Mouse (Mus musculus): Measurements from ENCODE around the gene 1700007K13Rik. TPM values are rescaled to one million over a fixed set of nuclear protein-coding genes. Genes with fewer than 3 reads are reported as not detected.

Gene 1700007K13Rik
- total RNA-seq, 4 experiments from 2014 or later: 3.5 to 7.4 (median 4.8) TPM

GRCm38 (mm10) chr2:28416511-28416910 lies 49.6 kb downstream of the 1700007K13Rik start:
- DNase-seq (ENCODE audit: low spot score in 2 of 2): no peak

GRCm38 (mm10) chr2:28415387-28416024 lies 50.6 kb downstream of the 1700007K13Rik start:
- peak; percentile 63 to 70 for DNase-seq (ENCODE audit: low spot score in 2 of 2)

- no peak for DNase-seq (ENCODE audit: low spot score in 2 of 2)
These were observed 51.4 kb downstream of the 1700007K13Rik start for GRCm38 (mm10) chr2:28414757-28415137.

- DNase-seq (ENCODE audit: low spot score in 2 of 2): no peak
These were observed 51.9 kb downstream of the 1700007K13Rik start for GRCm38 (mm10) chr2:28414116-28414756.

- peak; percentile 92 to 96 for DNase-seq (ENCODE audit: low spot score in 2 of 2)
These were observed 53.2 kb downstream of the 1700007K13Rik start for GRCm38 (mm10) chr2:28412936-28413335.

Other genes starting within 250 kb of the 1700007K13Rik start
- gene Ppp1r26, start 19.5 kb downstream of the 1700007K13Rik start, total RNA-seq (2022): 10 to 100 TPM; 16.8 to 19.9 (median 19.1) TPM
- 10 to 100 TPM; 36.4 to 40.2 (median 37.6) TPM for gene Mrps2, start 1.7 kb upstream of the 1700007K13Rik start, total RNA-seq (2022)
- gene Gbgt1, start 30.6 kb upstream of the 1700007K13Rik start, total RNA-seq (2022): 1 to 10 TPM; 2.1 to 6.6 (median 3.4) TPM
- gene Gm10134, start 39.8 kb upstream of the 1700007K13Rik start, total RNA-seq (2022): 1 to 10 TPM in 3 of 4 experiments, not detected in 1; 1.5 to 4.1 (median 1.7) TPM
- 100 to 1,000 TPM; 105 to 142 (median 118) TPM for gene Ralgds, start 46.8 kb upstream of the 1700007K13Rik start, total RNA-seq (2022)
- gene Cel, start 97.1 kb upstream of the 1700007K13Rik start, total RNA-seq (2022): not detected
- 10 to 100 TPM; 18.6 to 21.2 (median 19.5) TPM for gene Gtf3c5, start 117.4 kb upstream of the 1700007K13Rik start, total RNA-seq (2022)
- not detected for gene Gfi1b, start 155.7 kb upstream of the 1700007K13Rik start, total RNA-seq (2022)
- 10 to 100 TPM; 42.0 to 55.4 (median 49.8) TPM for gene Tsc1, start 174.9 kb upstream of the 1700007K13Rik start, total RNA-seq (2022)
- gene Spaca9, start 233.4 kb upstream of the 1700007K13Rik start, total RNA-seq (2022): 1 to 10 TPM in 2 of 4 experiments, not detected in 2; 1.0 to 1.6 TPM
- gene Ak8, start 233.8 kb upstream of the 1700007K13Rik start, total RNA-seq (2022): 1 to 10 TPM in 3 of 4 experiments, under 1 TPM in 1; 0.82 to 2.4 (median 1.8) TPM

Data from layer of hippocampus, adult 8-10 months (tissue).